Mouse (Mus musculus): ENCODE measurements around the gene Disc1.

DNA sequence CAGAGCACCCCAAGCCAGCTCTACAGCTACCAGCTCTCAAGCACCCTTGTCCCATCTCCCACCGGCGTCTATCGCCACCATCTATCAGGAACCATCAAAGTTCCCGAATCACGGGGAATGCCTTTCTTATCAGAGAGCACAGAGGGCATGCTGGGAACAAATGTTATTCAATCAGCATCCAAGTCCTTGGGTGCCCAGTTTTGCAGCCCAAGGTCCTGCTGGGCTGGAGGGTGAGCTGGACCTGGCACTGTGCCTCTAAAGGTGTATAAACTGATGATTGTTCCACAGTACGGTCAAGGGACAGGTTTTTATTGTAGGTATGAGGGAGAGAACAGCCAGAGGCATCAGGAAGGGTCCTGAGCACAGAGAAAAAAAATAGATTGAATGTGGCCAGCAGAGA, 11.6 kb downstream of the Disc1 start:
- TF ChIP-seq CTCF (IDR thresholded peaks at IDR 0.05; ENCODE audit: low read depth) (no peak), EP300 (IDR thresholded peaks at IDR 0.05; ENCODE audit: low read depth) (no peak)

Measured in liver, postnatal 0 days (tissue).